Mouse (Mus musculus): ENCODE measurements around the gene Plxdc1. TPM values are rescaled to one million over a fixed set of nuclear protein-coding genes. Genes with fewer than 3 reads are reported as not detected.
A peak's percentile ranks its signal among the peaks of the same experiment; 100 is the strongest.

Plxdc1 gene
- polyA plus RNA-seq, 1 experiment from 2014 or later, result 1.0 TPM

GRCm38 (mm10) chr11:97977797-97978196, 8.4 kb downstream of the Plxdc1 start:
- ATAC-seq (ENCODE audit: insufficient read depth, low FRiP score), result no peak
- no peaks in the 10 kb centered on the region for H3K9me3 ChIP-seq (replicated peaks; ENCODE audit: control insufficient read depth, low read length)
- whole genome bisulfite sequencing, result 76% methylated on average over 5 of the region's 5 CpGs
- H3K27me3 ChIP-seq (ENCODE audit: control insufficient read depth, insufficient read depth, low read length), result no peaks in the 10 kb centered on the region
- H3K9ac ChIP-seq (ENCODE audit: low read length), result no peak overlapping the region
- no peak overlapping the region for H3K27ac ChIP-seq (ENCODE audit: low read length)
- no peaks in the 10 kb centered on the region for H3K36me3 ChIP-seq (ENCODE audit: control insufficient read depth, insufficient read depth, low read length)
- H3K4me1 ChIP-seq (ENCODE audit: control insufficient read depth, insufficient read depth, low read length), result peaks cover 4% of the 10 kb centered on the region; the same call in 1 of the 2 replicates
- H3K4me3 ChIP-seq (replicated peaks; ENCODE audit: low read length), result no peak overlapping the region
- H3K4me2 ChIP-seq (ENCODE audit: low read depth, low read length), result no peak overlapping the region

- H3K9me3 ChIP-seq (replicated peaks; ENCODE audit: control insufficient read depth, low read length), result no peaks in the 10 kb centered on the region
- no peaks in the 10 kb centered on the region for H3K36me3 ChIP-seq (ENCODE audit: control insufficient read depth, insufficient read depth, low read length)
- H3K27ac ChIP-seq (ENCODE audit: low read length), result no peak overlapping the region
- H3K9ac ChIP-seq (ENCODE audit: low read length), result no peak overlapping the region
- no peak overlapping the region for H3K4me3 ChIP-seq (replicated peaks; ENCODE audit: low read length)
- 87% methylated on average over 5 of the region's 5 CpGs for WGBS
- no peak for ATAC-seq (ENCODE audit: insufficient read depth, low FRiP score)
- no peak overlapping the region for H3K4me2 ChIP-seq (ENCODE audit: low read depth, low read length)
- 0 out of 2 replicates have a peak, but pooled peaks cover 3% of the 10 kb centered on the region for H3K4me1 ChIP-seq (ENCODE audit: control insufficient read depth, insufficient read depth, low read length)
- H3K27me3 ChIP-seq (ENCODE audit: control insufficient read depth, insufficient read depth, low read length), result peaks cover 4% of the 10 kb centered on the region; the same call in 1 of the 2 replicates
These were observed 11.5 kb downstream of the Plxdc1 start for GRCm38 (mm10) chr11:97974746-97975145.

- 92% methylated on average over 5 of the region's 5 CpGs for WGBS
- Histone ChIP-seq H3K36me3 (ENCODE audit: control insufficient read depth, insufficient read depth, low read length) (no peaks in the 10 kb centered on the region), H3K27ac (ENCODE audit: low read length) (no peak overlapping the region), H3K4me1 (ENCODE audit: control insufficient read depth, insufficient read depth, low read length) (0 out of 2 replicates have a peak, but pooled peaks cover 3% of the 10 kb centered on the region), H3K4me3 (replicated peaks; ENCODE audit: low read length) (no peak overlapping the region), H3K4me2 (ENCODE audit: low read depth, low read length) (no peak overlapping the region), H3K9ac (ENCODE audit: low read length) (no peak overlapping the region), H3K9me3 (replicated peaks; ENCODE audit: control insufficient read depth, low read length) (no peaks in the 10 kb centered on the region), H3K27me3 (ENCODE audit: control insufficient read depth, insufficient read depth, low read length) (peaks cover 4% of the 10 kb centered on the region; the same call in 1 of the 2 replicates)
- no peak for ATAC-seq (ENCODE audit: insufficient read depth, low FRiP score)
These were observed 12.1 kb downstream of the Plxdc1 start for GRCm38 (mm10) chr11:97974141-97974540.

GRCm38 (mm10) chr11:97972434-97972833, 13.8 kb downstream of the Plxdc1 start:
- H3K9ac ChIP-seq (ENCODE audit: low read length), result no peak overlapping the region
- no peak overlapping the region for H3K27ac ChIP-seq (ENCODE audit: low read length)
- H3K4me1 ChIP-seq (ENCODE audit: control insufficient read depth, insufficient read depth, low read length), result 0 out of 2 replicates have a peak, but pooled peaks cover 3% of the 10 kb centered on the region
- WGBS, result 71% methylated on average over 2 of the region's 2 CpGs
- no peak for ATAC-seq (ENCODE audit: insufficient read depth, low FRiP score)
- no peaks in the 10 kb centered on the region for H3K36me3 ChIP-seq (ENCODE audit: control insufficient read depth, insufficient read depth, low read length)
- no peak overlapping the region for H3K4me3 ChIP-seq (replicated peaks; ENCODE audit: low read length)
- H3K27me3 ChIP-seq (ENCODE audit: control insufficient read depth, insufficient read depth, low read length), result peaks cover 4% of the 10 kb centered on the region; the same call in 1 of the 2 replicates
- H3K4me2 ChIP-seq (ENCODE audit: low read depth, low read length), result no peak overlapping the region
- H3K9me3 ChIP-seq (replicated peaks; ENCODE audit: control insufficient read depth, low read length), result no peaks in the 10 kb centered on the region

GRCm38 (mm10) chr11:97971232-97971631, 15.0 kb downstream of the Plxdc1 start:
- no peaks in the 10 kb centered on the region for H3K9me3 ChIP-seq (replicated peaks; ENCODE audit: control insufficient read depth, low read length)
- no peak overlapping the region for H3K27ac ChIP-seq (ENCODE audit: low read length)
- H3K4me2 ChIP-seq (ENCODE audit: low read depth, low read length), result no peak overlapping the region; the same call in 1 of the 2 replicates
- ATAC-seq (ENCODE audit: insufficient read depth, low FRiP score), result peak; percentile 58; the same call in 1 of the 2 replicates
- 0 out of 2 replicates have a peak, but pooled peaks cover 3% of the 10 kb centered on the region for H3K4me1 ChIP-seq (ENCODE audit: control insufficient read depth, insufficient read depth, low read length)
- WGBS, result 14% methylated on average over 7 of the region's 7 CpGs
- no peaks in the 10 kb centered on the region for H3K36me3 ChIP-seq (ENCODE audit: control insufficient read depth, insufficient read depth, low read length)
- no peak overlapping the region for H3K9ac ChIP-seq (ENCODE audit: low read length)
- no peak overlapping the region for H3K4me3 ChIP-seq (replicated peaks; ENCODE audit: low read length)
- H3K27me3 ChIP-seq (ENCODE audit: control insufficient read depth, insufficient read depth, low read length), result peaks cover 4% of the 10 kb centered on the region; the same call in 1 of the 2 replicates

GRCm38 (mm10) chr11:97970771-97971170, 15.5 kb downstream of the Plxdc1 start:
- 0 out of 2 replicates have a peak, but pooled peaks cover 3% of the 10 kb centered on the region for H3K4me1 ChIP-seq (ENCODE audit: control insufficient read depth, insufficient read depth, low read length)
- H3K36me3 ChIP-seq (ENCODE audit: control insufficient read depth, insufficient read depth, low read length), result no peaks in the 10 kb centered on the region
- ATAC-seq (ENCODE audit: insufficient read depth, low FRiP score), result no peak
- H3K27ac ChIP-seq (ENCODE audit: low read length), result no peak overlapping the region
- peaks cover 4% of the 10 kb centered on the region; the same call in 1 of the 2 replicates for H3K27me3 ChIP-seq (ENCODE audit: control insufficient read depth, insufficient read depth, low read length)
- no peak overlapping the region for H3K9ac ChIP-seq (ENCODE audit: low read length)
- no peak overlapping the region for H3K4me2 ChIP-seq (ENCODE audit: low read depth, low read length)
- no peaks in the 10 kb centered on the region for H3K9me3 ChIP-seq (replicated peaks; ENCODE audit: control insufficient read depth, low read length)
- WGBS, result 75% methylated on average over 7 of the region's 7 CpGs
- H3K4me3 ChIP-seq (replicated peaks; ENCODE audit: low read length), result no peak overlapping the region

GRCm38 (mm10) chr11:97968385-97968784, 17.9 kb downstream of the Plxdc1 start:
- Histone ChIP-seq H3K9ac (ENCODE audit: low read length) (no peak overlapping the region), H3K27ac (ENCODE audit: low read length) (no peak overlapping the region), H3K27me3 (ENCODE audit: control insufficient read depth, insufficient read depth, low read length) (peaks cover 4% of the 10 kb centered on the region; the same call in 1 of the 2 replicates), H3K4me2 (ENCODE audit: low read depth, low read length) (no peak overlapping the region), H3K4me3 (replicated peaks; ENCODE audit: low read length) (no peak overlapping the region), H3K36me3 (ENCODE audit: control insufficient read depth, insufficient read depth, low read length) (no peaks in the 10 kb centered on the region), H3K9me3 (replicated peaks; ENCODE audit: control insufficient read depth, low read length) (no peaks in the 10 kb centered on the region), H3K4me1 (ENCODE audit: control insufficient read depth, insufficient read depth, low read length) (0 out of 2 replicates have a peak, but pooled peaks cover 3% of the 10 kb centered on the region)
- no peak for ATAC-seq (ENCODE audit: insufficient read depth, low FRiP score)
- 71% methylated on average over 5 of the region's 5 CpGs for WGBS

GRCm38 (mm10) chr11:97967114-97967513, 19.1 kb downstream of the Plxdc1 start:
- no peak overlapping the region for H3K27ac ChIP-seq (ENCODE audit: low read length)
- no peaks in the 10 kb centered on the region for H3K36me3 ChIP-seq (ENCODE audit: control insufficient read depth, insufficient read depth, low read length)
- H3K9me3 ChIP-seq (replicated peaks; ENCODE audit: control insufficient read depth, low read length), result no peaks in the 10 kb centered on the region
- H3K4me2 ChIP-seq (ENCODE audit: low read depth, low read length), result no peak overlapping the region
- no peak overlapping the region for H3K4me3 ChIP-seq (replicated peaks; ENCODE audit: low read length)
- 43% methylated on average over 2 of the region's 2 CpGs for WGBS
- no peak overlapping the region for H3K9ac ChIP-seq (ENCODE audit: low read length)
- peaks cover 4% of the 10 kb centered on the region; the same call in 1 of the 2 replicates for H3K27me3 ChIP-seq (ENCODE audit: control insufficient read depth, insufficient read depth, low read length)
- H3K4me1 ChIP-seq (ENCODE audit: control insufficient read depth, insufficient read depth, low read length), result 0 out of 2 replicates have a peak, but pooled peaks cover 3% of the 10 kb centered on the region
- no peak for ATAC-seq (ENCODE audit: insufficient read depth, low FRiP score)

- 81% methylated on average over 1 of the region's 1 CpGs for WGBS
- Histone ChIP-seq H3K4me3 (replicated peaks; ENCODE audit: low read length) (no peak overlapping the region), H3K27ac (ENCODE audit: low read length) (no peak overlapping the region), H3K27me3 (ENCODE audit: control insufficient read depth, insufficient read depth, low read length) (no peaks in the 10 kb centered on the region), H3K9me3 (replicated peaks; ENCODE audit: control insufficient read depth, low read length) (no peaks in the 10 kb centered on the region), H3K36me3 (ENCODE audit: control insufficient read depth, insufficient read depth, low read length) (no peaks in the 10 kb centered on the region), H3K4me1 (ENCODE audit: control insufficient read depth, insufficient read depth, low read length) (no peaks in the 10 kb centered on the region), H3K4me2 (ENCODE audit: low read depth, low read length) (no peak overlapping the region), H3K9ac (ENCODE audit: low read length) (no peak overlapping the region)
- ATAC-seq (ENCODE audit: insufficient read depth, low FRiP score), result no peak
These were observed 25.3 kb downstream of the Plxdc1 start for GRCm38 (mm10) chr11:97960907-97961306.
